26 mouse cellular contexts compared by ENCODE assay signal in the genomic region with DNA sequence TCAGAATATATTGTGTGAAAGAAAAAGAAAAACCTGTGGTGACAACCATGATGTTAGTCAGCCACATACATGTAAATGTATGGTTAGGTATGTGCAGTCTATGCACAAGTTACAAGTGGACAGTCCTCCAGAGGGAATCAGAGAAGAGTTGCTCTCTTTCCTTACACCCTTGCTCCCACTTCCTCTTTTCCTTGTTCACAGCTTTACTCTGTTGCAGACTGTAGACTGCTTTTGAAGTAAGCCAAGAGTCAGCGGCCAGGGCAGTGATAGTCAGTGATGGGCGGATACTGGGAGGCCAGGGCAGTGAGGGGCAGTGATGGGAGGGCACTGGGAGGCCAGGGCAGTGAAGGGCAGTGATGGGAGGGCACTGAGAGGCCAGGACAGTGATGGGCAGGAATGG.
DNase-seq lines count a peak whose midpoint lies in the region; ATAC-seq and TF ChIP-seq lines count a peak whose summit lies in the region.
"Had no signal": no experiment of that assay in that cellular context is flagged by ENCODE, and none has a peak within 500 bp of the region (broad histone marks: within the 10 kb centered on the region; RNA-seq: fewer than 3 reads in every experiment).

No protein-coding gene starts in this region.

- no peak for TF ChIP-seq CTCF in liver, adult 2 months (IDR thresholded peaks at IDR 0.05; ENCODE audit: low read depth, low read length)

- H3K4me1 ChIP-seq in liver, adult 2 months (ENCODE audit: control insufficient read depth, insufficient read depth, low read length), result no peaks in the 10 kb centered on the region
- no peaks in the 10 kb centered on the region for H3K4me1 ChIP-seq in liver, embryonic 11.5 days (replicated peaks; ENCODE audit: control insufficient read depth, insufficient read depth, low read length)
- H3K4me1 ChIP-seq: forebrain, embryonic 13.5 days; heart, embryonic 15.5 days had no signal

- ATAC-seq in liver, embryonic 11.5 days (replicated peaks; ENCODE audit: low FRiP score), result no peak
- ATAC-seq in megakaryocyte, adult 5-6 weeks (ENCODE audit: poor library complexity, severe bottlenecking), result peak; percentile 66
- ATAC-seq in monocyte, adult 5-6 weeks (replicated peaks; ENCODE audit: insufficient number of reproducible peaks, low FRiP score, low TSS enrichment, poor library complexity, severe bottlenecking), result 0 out of 2 replicates have a peak, but pooled peaks have one; percentile 33
- ATAC-seq: activated CD4-positive, CD25-positive, alpha-beta regulatory T cell, adult 4 months; forebrain, embryonic 13.5 days; forebrain, embryonic 16.5 days; hindbrain, embryonic 16.5 days had no signal

- H3K4me3 ChIP-seq in liver, adult 2 months (ENCODE audit: insufficient read depth, low read depth, low read length), result no peak overlapping the region
- H3K4me3 ChIP-seq in liver, embryonic 11.5 days (ENCODE audit: low read depth, low read length), result no peak overlapping the region
- H3K4me3 ChIP-seq: forebrain, embryonic 10.5 days; forebrain, embryonic 13.5 days; heart, embryonic 12.5 days; heart, embryonic 15.5 days; hindbrain, embryonic 10.5 days; hindbrain, embryonic 13.5 days had no signal

- no peaks in the 10 kb centered on the region for H3K9me3 ChIP-seq in liver, embryonic 11.5 days (ENCODE audit: control insufficient read depth, low read length)
- H3K9me3 ChIP-seq: forebrain, embryonic 10.5 days; forebrain, embryonic 13.5 days; heart, embryonic 12.5 days; heart, embryonic 15.5 days; hindbrain, embryonic 10.5 days; hindbrain, embryonic 13.5 days had no signal

- no peak for TF ChIP-seq POLR2A in liver, adult 2 months (IDR thresholded peaks at IDR 0.05; ENCODE audit: extremely low read depth, insufficient read depth, low read length)

- H3K27ac ChIP-seq in liver, adult 2 months (replicated peaks; ENCODE audit: insufficient read depth, low read depth, low read length), result no peak overlapping the region
- H3K27ac ChIP-seq in liver, embryonic 11.5 days (ENCODE audit: low read depth, low read length), result no peak overlapping the region
- H3K27ac ChIP-seq: forebrain, embryonic 10.5 days; forebrain, embryonic 13.5 days; heart, embryonic 15.5 days; hindbrain, embryonic 10.5 days; hindbrain, embryonic 13.5 days had no signal

- H3K79me2 ChIP-seq in liver, adult 2 months (ENCODE audit: control insufficient read depth, insufficient read depth, low read length), result no peaks in the 10 kb centered on the region

- H3K9ac ChIP-seq in liver, adult 2 months (ENCODE audit: low read depth, low read length), result peak overlapping the region; percentile 26; the same call in 1 of the 2 replicates
- no peak overlapping the region for H3K9ac ChIP-seq in liver, embryonic 11.5 days (ENCODE audit: low read depth, low read length)
- H3K9ac ChIP-seq: forebrain, embryonic 13.5 days; heart, embryonic 12.5 days; heart, embryonic 15.5 days; hindbrain, embryonic 13.5 days had no signal

- 72% methylated on average over 2 of the region's 2 CpGs for WGBS in liver, adult 2 months
- WGBS in liver, embryonic 11.5 days, result 42% methylated on average over 2 of the region's 2 CpGs

- H3K4me2 ChIP-seq in liver, embryonic 11.5 days, result no peak overlapping the region
- H3K4me2 ChIP-seq: forebrain, embryonic 13.5 days; heart, embryonic 12.5 days; heart, embryonic 15.5 days; hindbrain, embryonic 13.5 days had no signal

- no peaks in the 10 kb centered on the region for H3K27me3 ChIP-seq in liver, adult 2 months (ENCODE audit: control insufficient read depth, insufficient read depth, low read length)
- no peaks in the 10 kb centered on the region for H3K27me3 ChIP-seq in liver, embryonic 11.5 days (replicated peaks; ENCODE audit: control insufficient read depth, insufficient read depth, low read length)
- H3K27me3 ChIP-seq: forebrain, embryonic 13.5 days; heart, embryonic 12.5 days; heart, embryonic 15.5 days; hindbrain, embryonic 13.5 days had no signal

- peaks cover 2% of the 10 kb centered on the region; the same call in 1 of the 2 replicates for H3K36me3 ChIP-seq in liver, adult 2 months (ENCODE audit: control insufficient read depth, insufficient read depth, low read length)
- H3K36me3 ChIP-seq in liver, embryonic 11.5 days (ENCODE audit: control insufficient read depth, insufficient read depth, low read length), result no peaks in the 10 kb centered on the region
- H3K36me3 ChIP-seq: forebrain, embryonic 10.5 days; heart, embryonic 15.5 days; hindbrain, embryonic 10.5 days had no signal

- DNase-seq in liver, adult 2 months (ENCODE audit: extremely low read depth, low read depth, low spot score), result no peak
- DNase-seq in liver, embryonic 11.5 days (ENCODE audit: low spot score), result no peak
- DNase-seq in right cerebral cortex, postnatal 14 days, result no peak
- DNase-seq in ovary, postnatal 10 days (ENCODE audit: low spot score), result no peak
- DNase-seq: adrenal gland, adult 8-10 months; adrenal gland, postnatal 25 days; B cell, adult 2 months; cerebellum, adult 11-12 months; cerebellum, adult 8-10 months; cerebellum, postnatal 10 days; cerebellum, postnatal 36 days; gastrocnemius, postnatal 10 days; gastrocnemius, postnatal 36 days; heart, postnatal 10 days; heart, postnatal 36 days had no signal
